Mouse (Mus musculus): Measurements from ENCODE around the gene Borcs5.

DNA sequence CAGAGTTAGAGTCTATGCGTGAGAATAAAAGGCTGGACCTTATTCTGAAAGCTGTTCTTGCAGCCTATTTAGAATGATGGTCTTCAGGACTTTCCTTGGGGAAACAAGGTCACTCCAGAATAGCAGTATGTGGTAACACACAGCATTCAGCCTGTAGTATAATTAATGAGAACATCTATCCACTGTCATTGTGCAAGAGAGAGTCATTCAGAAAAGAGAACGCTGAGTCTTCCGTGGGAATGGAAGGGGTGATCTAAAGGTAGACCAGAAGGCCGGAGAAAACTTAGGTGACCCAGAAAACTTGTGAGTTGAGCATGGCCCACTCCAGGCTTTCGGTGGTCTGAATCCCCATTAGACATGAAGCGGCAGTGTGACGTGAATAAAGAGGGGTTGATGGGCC is 62.9 kb downstream of the Borcs5 start:
- no peak for TF ChIP-seq CTCF (IDR thresholded peaks at IDR 0.05; ENCODE audit: extremely low read depth, insufficient read depth, insufficient read length, insufficient replicate concordance)
- TF ChIP-seq POLR2A (IDR thresholded peaks at IDR 0.05; ENCODE audit: low read depth, low read length) = no peak

Measured in spleen, adult 2 months (tissue).